Mouse (Mus musculus) midbrain, postnatal 0 days (tissue): ENCODE results near the gene Ppp2r1b. TPM values are rescaled to one million over a fixed set of nuclear protein-coding genes. Genes with fewer than 3 reads are reported as not detected.

Source experiments
- ATAC-seq: fragments of 200-750 bp; cut with Nextera tagmentation; 2 replicates; pipeline ENCODE4 v1.8.0; 2017; ENCODE audit warnings: moderate number of reproducible peaks, mild to moderate bottlenecking, moderate TSS enrichment, moderate library complexity; ENCODE audit not compliant: low FRiP score
- DNase-seq: peaks from one replicate; pipeline ENCODE4 v3.0.0-alpha.2; 2015; ENCODE audit warnings: low spot score
- H3K27ac ChIP-seq: fragments of 300-500 bp; sonication (generic); 2 replicates; pipeline ENCODE4 v1.5.1; 2014; ENCODE audit warnings: low read depth, mild to moderate bottlenecking, low read length, mixed read lengths
- H3K27me3 ChIP-seq: fragments of 300-500 bp; sonication (generic); 2 replicates; pipeline ENCODE4 v1.6.1; 2014; ENCODE audit warnings: low read length, control low read depth, mixed read lengths; ENCODE audit not compliant: insufficient read depth
- H3K36me3 ChIP-seq: fragments of 300-500 bp; sonication (generic); 2 replicates; pipeline ENCODE4 v1.6.1; 2014; ENCODE audit warnings: low read length, control low read depth, mixed read lengths; ENCODE audit not compliant: insufficient read depth
- H3K4me1 ChIP-seq: fragments of 300-500 bp; sonication (generic); 2 replicates; pipeline ENCODE4 v1.6.1; 2014; ENCODE audit warnings: mild to moderate bottlenecking, control low read depth, antibody characterized with exemption, low read length, mixed read lengths; ENCODE audit not compliant: insufficient read depth
- H3K4me2 ChIP-seq: fragments of 300-500 bp; sonication (generic); 2 replicates; pipeline ENCODE4 v1.6.1; 2014; ENCODE audit warnings: low read depth, mild to moderate bottlenecking, low read length, mixed read lengths; ENCODE audit not compliant: poor library complexity, severe bottlenecking
- H3K4me3 ChIP-seq: fragments of 300-500 bp; sonication (generic); 2 replicates; pipeline ENCODE4 v1.5.1; 2014; ENCODE audit warnings: low read depth, mild to moderate bottlenecking, low read length, moderate library complexity
- H3K9ac ChIP-seq: fragments of 300-500 bp; sonication (generic); replicated peaks from 2 replicates; pipeline ENCODE4 v1.6.1; 2014; ENCODE audit warnings: mild to moderate bottlenecking, low read length, moderate library complexity, mixed read lengths; ENCODE audit not compliant: poor library complexity, severe bottlenecking
- H3K9me3 ChIP-seq: fragments of 300-500 bp; sonication (generic); 2 replicates; pipeline ENCODE4 v1.6.1; 2016; ENCODE audit warnings: low read length, control low read depth
- CTCF ChIP-seq: IDR thresholded peaks from 2 replicates; pipeline ENCODE4 v1.5.1; 2016; ENCODE audit warnings: antibody characterized with exemption, mild to moderate bottlenecking
- WGBS: fragments of 180-500 bp; shearing (Covaris S2); extraction: QIAGEN DNeasy Blood & Tissue Kit; methylation state at CpG from one replicate; pipeline ENCODE4 v1.1.7; 2014; 5-methylcytosine and 5-hydroxymethylcytosine counted together
- polyA plus RNA-seq: library from polyadenylated mRNA; unstranded; fragments of >200 nt; fragmentation: Nextera tagmentation; extraction: Ambion mirVana; gene quantifications from 2 replicates; pipeline ENCODE4 v1.2.1, GENCODE M21; 2015
- total RNA-seq: library from RNA; depleted of rRNA; stranded (reverse); fragments of >200 nt; gene quantifications from 2 replicates; pipeline ENCODE4 v1.2.3, GENCODE M21; 2014

Ppp2r1b gene
- total and polyA plus RNA-seq, 2 experiments from 2014 or later: 14.8 to 30.2 TPM

- Histone ChIP-seq H3K4me1 (no peaks in the 10 kb centered on the region), H3K4me2 (no peak overlapping the region), H3K4me3 (no peak overlapping the region), H3K27me3 (no peaks in the 10 kb centered on the region), H3K9ac (no peak overlapping the region), H3K9me3 (no peaks in the 10 kb centered on the region), H3K27ac (no peak overlapping the region), H3K36me3 (peaks cover 19% of the 10 kb centered on the region; the same call in 1 of the 2 replicates)
- WGBS: 62% methylated on average over 9 of the region's 9 CpGs
- no peak for TF ChIP-seq CTCF
- ATAC-seq (no peak), DNase-seq (no peak)
These were observed 446 bp downstream of the Ppp2r1b start for GRCm38 (mm10) chr9:50845547-50845946.

- Histone ChIP-seq H3K9me3 (no peaks in the 10 kb centered on the region), H3K9ac (no peak overlapping the region), H3K27ac (no peak overlapping the region), H3K4me3 (no peak overlapping the region), H3K4me2 (no peak overlapping the region), H3K4me1 (no peaks in the 10 kb centered on the region), H3K36me3 (peaks cover 19% of the 10 kb centered on the region; the same call in 1 of the 2 replicates), H3K27me3 (no peaks in the 10 kb centered on the region)
- ATAC-seq (no peak), DNase-seq (no peak)
- WGBS: 89% methylated on average over 6 of the region's 6 CpGs
- no peak for TF ChIP-seq CTCF
These were observed 2.0 kb downstream of the Ppp2r1b start for GRCm38 (mm10) chr9:50847133-50847532.

GRCm38 (mm10) chr9:50847606-50848368, 2.7 kb downstream of the Ppp2r1b start:
- H3K27me3 ChIP-seq: no peaks in the 10 kb centered on the region
- DNase-seq (no peak), ATAC-seq (no peak)
- 73% methylated on average over 12 of the region's 12 CpGs for WGBS
- no peaks in the 10 kb centered on the region for H3K9me3 ChIP-seq
- H3K27ac ChIP-seq: no peak overlapping the region
- no peak overlapping the region for H3K9ac ChIP-seq
- H3K4me3 ChIP-seq: no peak overlapping the region
- H3K36me3 ChIP-seq: peaks cover 18% of the 10 kb centered on the region; the same call in 1 of the 2 replicates
- no peaks in the 10 kb centered on the region for H3K4me1 ChIP-seq
- TF ChIP-seq CTCF: no peak
- H3K4me2 ChIP-seq: no peak overlapping the region

GRCm38 (mm10) chr9:50848821-50849220, 3.7 kb downstream of the Ppp2r1b start:
- DNase-seq (no peak), ATAC-seq (no peak)
- 52% methylated on average over 5 of the region's 5 CpGs for WGBS
- Histone ChIP-seq H3K4me2 (no peak overlapping the region), H3K9me3 (no peaks in the 10 kb centered on the region), H3K27ac (no peak overlapping the region), H3K27me3 (no peaks in the 10 kb centered on the region), H3K36me3 (peaks cover 11% of the 10 kb centered on the region; the same call in 1 of the 2 replicates), H3K4me3 (no peak overlapping the region), H3K9ac (no peak overlapping the region), H3K4me1 (no peaks in the 10 kb centered on the region)
- TF ChIP-seq CTCF: no peak

- TF ChIP-seq CTCF: peak; percentile 97
- WGBS: 20% methylated on average over 8 of the region's 8 CpGs
- Histone ChIP-seq H3K27me3 (no peaks in the 10 kb centered on the region), H3K9me3 (no peaks in the 10 kb centered on the region), H3K4me3 (no peak overlapping the region), H3K4me1 (no peaks in the 10 kb centered on the region), H3K4me2 (no peak overlapping the region), H3K36me3 (peaks cover 7% of the 10 kb centered on the region; the same call in 1 of the 2 replicates), H3K9ac (no peak overlapping the region), H3K27ac (no peak overlapping the region)
- ATAC-seq: peak; percentile 72; the same call in 1 of the 2 replicates
- peak; percentile 95 for DNase-seq
These were observed 4.1 kb downstream of the Ppp2r1b start for GRCm38 (mm10) chr9:50849249-50849648.

- no peak overlapping the region for H3K4me3 ChIP-seq
- H3K27me3 ChIP-seq: no peaks in the 10 kb centered on the region
- ATAC-seq (no peak), DNase-seq (no peak)
- no peaks in the 10 kb centered on the region for H3K9me3 ChIP-seq
- 78% methylated on average over 9 of the region's 9 CpGs for WGBS
- no peaks in the 10 kb centered on the region for H3K4me1 ChIP-seq
- H3K9ac ChIP-seq: no peak overlapping the region
- H3K4me2 ChIP-seq: no peak overlapping the region
- H3K27ac ChIP-seq: no peak overlapping the region
- TF ChIP-seq CTCF: no peak
- peaks cover 2% of the 10 kb centered on the region; the same call in 1 of the 2 replicates for H3K36me3 ChIP-seq
These were observed 4.7 kb downstream of the Ppp2r1b start for GRCm38 (mm10) chr9:50849755-50850154.
